Mouse (Mus musculus) thymus, adult 2 months (tissue): ENCODE measurements around the gene Gorasp2. TPM values are rescaled to one million over a fixed set of nuclear protein-coding genes. Genes with fewer than 3 reads are reported as not detected.

Experiments
- DNase-seq: peaks from one replicate; pipeline ENCODE4 v3.0.0; 2021
- H3K27ac ChIP-seq: fragments of 200-500 bp; 2 replicates; pipeline ENCODE4 v1.5.1; 2012; ENCODE audit warnings: low read length, control low read depth; ENCODE audit not compliant: control insufficient read depth, insufficient read depth
- H3K27me3 ChIP-seq: fragments of 200-500 bp; 2 replicates; pipeline ENCODE4 v1.6.1; 2012; ENCODE audit warnings: mild to moderate bottlenecking, low read length, moderate library complexity, mixed read lengths; ENCODE audit not compliant: control insufficient read depth, insufficient read depth
- H3K36me3 ChIP-seq: fragments of 200-500 bp; 2 replicates; pipeline ENCODE4 v1.6.1; 2012; ENCODE audit warnings: mild to moderate bottlenecking, low read length, moderate library complexity; ENCODE audit not compliant: control insufficient read depth, insufficient read depth
- H3K4me1 ChIP-seq: fragments of 200-500 bp; replicated peaks from 2 replicates; pipeline ENCODE4 v1.6.1; 2012; ENCODE audit warnings: low read length; ENCODE audit not compliant: control insufficient read depth, insufficient read depth
- H3K4me3 ChIP-seq: fragments of 200-500 bp; 2 replicates; pipeline ENCODE4 v1.5.1; 2012; ENCODE audit warnings: mild to moderate bottlenecking, low read length, control low read depth, moderate library complexity; ENCODE audit not compliant: control insufficient read depth, insufficient read depth
- CTCF ChIP-seq: fragments of 200-500 bp; IDR thresholded peaks from 2 replicates; pipeline ENCODE4 v1.5.1; 2012; ENCODE audit warnings: mild to moderate bottlenecking, control low read depth, low read length, moderate library complexity, borderline replicate concordance; ENCODE audit not compliant: control insufficient read depth, poor library complexity, insufficient read depth; ENCODE audit errors: extremely low read depth
- POLR2A ChIP-seq: fragments of 200-500 bp; IDR thresholded peaks from 2 replicates; pipeline ENCODE4 v1.6.1; 2012; ENCODE audit warnings: mild to moderate bottlenecking, low read length, control low read depth, moderate library complexity; ENCODE audit not compliant: control insufficient read depth, poor library complexity, insufficient read depth; ENCODE audit errors: extremely low read depth
- WGBS: fragments of 180-500 bp; shearing (Covaris S2); methylation state at CpG from one replicate; pipeline ENCODE4 v1.1.7; 2018; 5-methylcytosine and 5-hydroxymethylcytosine counted together
- polyA plus RNA-seq: library from polyadenylated mRNA; depleted of rRNA; stranded (reverse); fragments of >200 nt; gene quantifications from 2 replicates; pipeline ENCODE4 v1.2.3, GENCODE M21; 2012

Gorasp2 gene
- polyA plus RNA-seq, 1 experiment = 106 TPM

DNA sequence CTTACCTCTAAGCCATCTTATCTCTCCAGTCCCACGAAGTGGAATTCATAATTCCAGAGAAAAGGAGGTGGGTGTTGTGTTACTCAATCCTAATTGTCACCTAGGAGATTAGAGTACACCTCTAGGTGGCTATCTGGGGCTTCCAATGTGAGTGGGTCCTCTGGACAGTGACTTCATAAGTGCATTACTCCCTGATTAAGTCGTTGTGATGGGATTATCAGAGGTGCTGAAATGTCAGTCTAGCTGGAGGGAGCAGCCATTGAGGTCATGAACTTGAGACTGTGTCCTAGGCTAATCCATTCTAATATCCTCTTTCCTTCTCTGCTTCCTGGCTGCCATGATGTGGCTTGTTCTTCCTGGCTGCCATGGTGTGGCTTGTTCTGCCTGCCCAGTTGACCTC, 8.5 kb downstream of the Gorasp2 start:
- H3K4me1 ChIP-seq = no peaks in the 10 kb centered on the region

DNA sequence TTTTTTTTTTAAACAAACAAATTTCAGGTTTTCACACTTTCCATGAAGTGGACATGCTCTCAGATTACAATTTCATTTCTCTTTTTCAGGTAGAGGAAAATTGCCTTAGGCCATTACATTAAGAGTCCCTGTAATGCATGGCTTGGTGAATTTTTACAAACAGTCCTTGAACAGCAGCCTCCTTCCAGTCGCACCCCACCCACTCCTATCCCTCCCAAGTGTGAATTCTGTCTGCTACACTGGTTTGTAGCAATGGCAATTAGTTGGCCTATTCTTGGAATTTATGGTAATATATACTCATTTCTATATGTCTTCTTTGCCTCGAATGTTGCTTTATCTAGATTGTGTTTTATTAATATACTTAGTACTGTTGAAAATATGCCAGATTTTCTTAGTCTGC, 11.1 kb downstream of the Gorasp2 start:
- 0 out of 2 replicates have a peak, but pooled peaks cover 5% of the 10 kb centered on the region for H3K36me3 ChIP-seq
- H3K27ac ChIP-seq = no peak overlapping the region
- no peak for DNase-seq
- H3K27me3 ChIP-seq = no peaks in the 10 kb centered on the region
- TF ChIP-seq POLR2A = no peak
- TF ChIP-seq CTCF = no peak
- H3K4me1 ChIP-seq = no peaks in the 10 kb centered on the region
- H3K4me3 ChIP-seq = no peak overlapping the region
- WGBS = 90% methylated on average over 2 of the region's 2 CpGs

More for the DNA sequence above, 8.5 kb downstream of the Gorasp2 start:
- H3K27me3 ChIP-seq = no peaks in the 10 kb centered on the region
- no peak overlapping the region for H3K27ac ChIP-seq
- no peak for DNase-seq
- H3K36me3 ChIP-seq = no peaks in the 10 kb centered on the region
- TF ChIP-seq CTCF = no peak
- TF ChIP-seq POLR2A = no peak
- WGBS = 77% methylated on average over 2 of the region's 2 CpGs
- no peak overlapping the region for H3K4me3 ChIP-seq

DNA sequence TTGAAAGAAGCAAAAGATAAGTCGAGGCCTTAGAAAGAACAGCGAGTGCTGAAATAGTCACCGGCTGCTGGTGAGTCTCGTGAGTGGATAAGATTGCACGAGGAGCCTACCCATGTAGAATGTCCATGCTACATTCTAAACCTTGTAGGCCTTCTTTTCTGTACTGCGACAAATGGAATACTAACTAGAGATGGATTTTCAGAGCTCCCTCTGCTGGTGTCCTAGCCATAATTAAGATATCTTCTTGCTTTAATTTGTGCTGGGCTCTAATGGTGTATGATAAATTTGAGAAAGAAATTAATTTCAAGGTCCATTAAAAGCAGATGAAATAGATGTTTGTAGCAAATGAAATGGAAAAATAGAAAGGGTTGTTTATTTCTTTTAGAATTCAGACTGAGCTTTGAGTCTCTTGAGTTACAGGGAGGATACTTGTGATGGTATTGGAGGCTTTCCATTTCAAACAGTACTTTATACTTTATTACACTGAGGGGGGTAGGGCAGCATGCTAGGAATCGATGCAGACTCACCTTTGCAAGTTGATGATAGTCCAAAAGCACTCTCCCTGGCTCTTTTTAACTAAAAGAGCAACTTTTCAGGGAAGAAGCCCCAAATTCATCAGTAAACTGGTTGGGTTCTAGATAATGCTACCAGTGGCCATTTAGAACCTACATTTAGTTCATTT, 12.2 kb downstream of the Gorasp2 start:
- DNase-seq = no peak
- H3K4me3 ChIP-seq = no peak overlapping the region
- no peak overlapping the region for H3K27ac ChIP-seq
- no peaks in the 10 kb centered on the region for H3K4me1 ChIP-seq
- H3K27me3 ChIP-seq = no peaks in the 10 kb centered on the region
- H3K36me3 ChIP-seq = peaks cover 15% of the 10 kb centered on the region
- TF ChIP-seq POLR2A = no peak
- no peak for TF ChIP-seq CTCF
- WGBS = 90% methylated on average over 7 of the region's 7 CpGs

DNA sequence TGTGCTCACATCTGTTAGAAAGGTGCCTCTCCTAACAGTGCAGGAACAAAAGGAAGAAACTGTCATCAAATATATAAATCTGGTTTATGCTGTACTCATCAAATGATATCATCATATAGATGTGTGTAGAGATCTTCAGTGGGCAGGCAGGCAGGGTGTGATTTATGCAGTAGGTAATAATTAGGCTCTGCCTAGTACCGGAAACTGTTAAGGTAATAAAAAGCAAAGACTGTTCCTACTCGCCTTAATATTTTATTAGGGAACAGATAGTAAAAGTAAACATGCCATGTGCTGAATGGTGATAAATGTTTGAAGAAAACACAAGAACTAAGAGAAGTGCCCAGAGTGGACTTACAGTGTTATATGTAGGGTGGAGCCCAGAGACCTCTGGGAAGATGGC, 20.9 kb downstream of the Gorasp2 start:
- DNase-seq = no peak
- Histone ChIP-seq H3K27ac (no peak overlapping the region), H3K4me3 (no peak overlapping the region), H3K36me3 (peaks cover 81% of the 10 kb centered on the region), H3K27me3 (no peaks in the 10 kb centered on the region), H3K4me1 (no peaks in the 10 kb centered on the region)
- TF ChIP-seq POLR2A (no peak), CTCF (no peak)
- 94% methylated on average over 2 of the region's 2 CpGs for WGBS

DNA sequence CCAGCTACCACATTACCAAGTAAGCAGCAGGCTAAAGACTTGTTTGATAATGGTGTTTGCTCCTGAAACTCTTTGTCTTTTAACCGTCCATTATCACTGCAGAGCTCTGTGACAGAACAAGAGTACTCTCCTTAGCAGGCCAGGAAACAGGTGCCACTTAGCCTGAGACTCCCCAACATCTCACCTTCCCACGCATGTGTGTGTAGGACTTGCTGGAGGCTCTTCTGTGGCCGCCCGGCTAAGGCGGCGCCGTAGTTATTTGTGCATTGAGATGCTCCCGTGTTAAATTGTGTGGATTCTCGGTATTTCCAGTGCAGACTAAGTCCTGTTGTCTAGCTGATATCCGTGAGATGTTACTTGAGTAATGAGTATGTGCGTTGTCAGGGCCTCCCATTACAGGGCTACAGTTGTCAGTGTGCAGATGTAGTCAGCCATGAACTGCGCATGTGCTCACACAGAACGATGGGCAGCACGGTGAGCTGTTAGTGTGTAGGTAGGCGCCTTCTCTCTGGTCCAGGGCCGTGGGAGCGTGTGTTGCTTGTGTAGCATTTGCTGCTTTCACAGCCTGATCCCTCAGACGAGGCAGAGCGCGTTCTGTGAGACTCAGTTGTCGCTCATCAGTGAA, 27.2 kb downstream of the Gorasp2 start:
- TF ChIP-seq POLR2A = no peak
- TF ChIP-seq CTCF = no peak
- no peaks in the 10 kb centered on the region for H3K4me1 ChIP-seq
- H3K36me3 ChIP-seq = peaks cover 68% of the 10 kb centered on the region
- no peak overlapping the region for H3K27ac ChIP-seq
- no peak overlapping the region for H3K4me3 ChIP-seq
- no peak for DNase-seq
- H3K27me3 ChIP-seq = no peaks in the 10 kb centered on the region
- 96% methylated on average over 21 of the region's 21 CpGs for WGBS

DNA sequence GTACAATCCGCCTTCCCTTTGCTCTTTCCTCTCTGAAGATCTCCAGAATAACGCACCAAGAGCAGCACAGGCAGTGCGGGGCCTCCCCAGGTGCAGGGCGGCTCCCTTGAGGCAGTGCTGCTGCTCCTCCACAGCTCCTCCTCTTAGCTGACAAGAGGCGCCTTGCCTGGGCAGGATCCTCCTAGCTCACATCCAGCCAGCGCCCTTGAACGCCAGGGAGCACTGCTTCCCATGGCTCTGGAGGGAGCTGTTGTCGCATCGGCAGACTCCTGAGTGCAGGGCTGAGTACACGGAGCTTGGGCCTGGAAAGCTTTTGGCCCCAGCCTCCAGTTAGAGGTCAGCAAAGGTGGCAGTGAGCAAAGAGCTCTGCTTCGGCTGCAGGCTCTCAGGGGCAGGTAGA, 28.8 kb downstream of the Gorasp2 start:
- no peak for DNase-seq
- no peak for TF ChIP-seq CTCF
- no peak for TF ChIP-seq POLR2A

More for the DNA sequence above, 28.8 kb downstream of the Gorasp2 start:
- no peaks in the 10 kb centered on the region for H3K27me3 ChIP-seq
- H3K36me3 ChIP-seq = peaks cover 52% of the 10 kb centered on the region
- 90% methylated on average over 11 of the region's 11 CpGs for WGBS
- H3K4me1 ChIP-seq = no peaks in the 10 kb centered on the region
- H3K27ac ChIP-seq = no peak overlapping the region
- no peak overlapping the region for H3K4me3 ChIP-seq
